Comparison of ENCODE assay signal across 28 mouse cellular contexts in genomic region chr19:28927396-28927795, GRCm38 (mm10). TPM values are rescaled to one million over a fixed set of nuclear protein-coding genes. Genes with fewer than 3 reads are reported as not detected.
DNase-seq lines count a peak whose midpoint lies in the region; ATAC-seq lines count a peak whose summit lies in the region.
"Had no signal": no experiment of that assay in that cellular context is flagged by ENCODE, and none has a peak within 500 bp of the region (broad histone marks: within the 10 kb centered on the region; RNA-seq: fewer than 3 reads in every experiment).

No protein-coding gene starts in this region.

- no peaks in the 10 kb centered on the region for H3K9me3 ChIP-seq in heart, embryonic 12.5 days (replicated peaks)
- H3K9me3 ChIP-seq: embryonic facial prominence, embryonic 13.5 days; forebrain, embryonic 10.5 days; midbrain, embryonic 10.5 days; midbrain, embryonic 15.5 days; neural tube, embryonic 15.5 days had no signal

- H3K4me2 ChIP-seq in heart, embryonic 12.5 days, result no peak overlapping the region
- H3K4me2 ChIP-seq: embryonic facial prominence, embryonic 13.5 days; hindbrain, embryonic 14.5 days; midbrain, embryonic 15.5 days; neural tube, embryonic 15.5 days had no signal

- WGBS in heart, embryonic 12.5 days, result 6% methylated on average over 4 of the region's 4 CpGs

- H3K9ac ChIP-seq in heart, embryonic 12.5 days, result no peak overlapping the region
- H3K9ac ChIP-seq: embryonic facial prominence, embryonic 13.5 days; forebrain, postnatal 0 days; hindbrain, embryonic 14.5 days; midbrain, embryonic 15.5 days; neural tube, embryonic 15.5 days had no signal

- no peaks in the 10 kb centered on the region for H3K36me3 ChIP-seq in heart, embryonic 12.5 days
- H3K36me3 ChIP-seq: embryonic facial prominence, embryonic 13.5 days; forebrain, embryonic 10.5 days; midbrain, embryonic 10.5 days; midbrain, embryonic 15.5 days; neural tube, embryonic 15.5 days had no signal

- no peak for ATAC-seq in CD4-positive, CD25-positive, alpha-beta regulatory T cell, adult 4 months
- ATAC-seq in heart, embryonic 12.5 days (ENCODE audit: insufficient number of reproducible peaks, low FRiP score), result no peak
- ATAC-seq: forebrain, postnatal 0 days; lung, postnatal 0 days; midbrain, embryonic 15.5 days had no signal

- 0 out of 2 replicates have a peak overlapping the region, but pooled peaks have one; percentile 3 for H3K27ac ChIP-seq in heart, embryonic 12.5 days (ENCODE audit: poor library complexity, severe bottlenecking)
- H3K27ac ChIP-seq: embryonic facial prominence, embryonic 13.5 days; forebrain, embryonic 10.5 days; hindbrain, embryonic 14.5 days; macrophage; midbrain, embryonic 10.5 days; midbrain, embryonic 15.5 days; neural tube, embryonic 15.5 days had no signal

- H3K4me1 ChIP-seq in heart, embryonic 12.5 days (replicated peaks), result peaks cover 14% of the 10 kb centered on the region
- H3K4me1 ChIP-seq: embryonic facial prominence, embryonic 13.5 days; forebrain, embryonic 10.5 days; midbrain, embryonic 10.5 days; midbrain, embryonic 15.5 days; neural tube, embryonic 15.5 days had no signal

- DNase-seq in CD4-positive, CD25-positive, alpha-beta regulatory T cell, adult 2 months (ENCODE audit: low read depth, low spot score), result peak; percentile 15
- no peak for DNase-seq in heart, postnatal 10 days
- DNase-seq in layer of hippocampus, adult 9-11 months, result peak; percentile 16
- DNase-seq in layer of hippocampus, postnatal 10 days (ENCODE audit: low spot score in 2 of 2), result no peak
- DNase-seq in right cerebral cortex, adult 2 months (ENCODE audit: low spot score in 2 of 2), result peak; percentile 34 to 45
- DNase-seq in right cerebral cortex, postnatal 4 days, result no peak
- DNase-seq: adrenal gland, postnatal 14 days; cerebellum, adult 11-12 months; cerebellum, adult 9-11 months; forebrain, postnatal 0 days; gastrocnemius, postnatal 14 days; kidney, adult 9 months; kidney, postnatal 10 days; lung, adult 18-20 months; retina, postnatal 1 day; thymus, postnatal 4 days had no signal

- intact Hi-C loops in heart, postnatal 10 days (cut with DNase I), result no loop called here

- H3K27me3 ChIP-seq in heart, embryonic 12.5 days (replicated peaks), result no peaks in the 10 kb centered on the region
- H3K27me3 ChIP-seq: embryonic facial prominence, embryonic 13.5 days; midbrain, embryonic 15.5 days; neural tube, embryonic 15.5 days had no signal

- no peak overlapping the region for H3K4me3 ChIP-seq in heart, embryonic 12.5 days
- H3K4me3 ChIP-seq: embryonic facial prominence, embryonic 13.5 days; forebrain, embryonic 10.5 days; midbrain, embryonic 10.5 days; midbrain, embryonic 15.5 days; neural tube, embryonic 15.5 days had no signal

RNA-seq across cellular contexts. Expression of gene Plpp6, which starts 36.4 kb away (rescaled TPM):
- polyA plus RNA-seq in CD4-positive, CD25-positive, alpha-beta regulatory T cell, adult 4 months (2017; shearing (Covaris generic)), result 1 to 10 TPM; 1.3 TPM
- 8.9 and 9.3 TPM in 2 replicates for polyA plus RNA-seq in heart, embryonic 12.5 days (2016; fragmentation: Nextera tagmentation; extraction: Ambion mirVana)
- total RNA-seq in heart, postnatal 10 days (2021), result 1 to 10 TPM; 7.7 to 8.1 TPM
- total RNA-seq in layer of hippocampus, postnatal 10 days (2021), result 10 to 100 TPM; 31.0 to 36.5 TPM

RNA-seq across cellular contexts. Expression of gene 4430402I18Rik, which starts 40.2 kb away (rescaled TPM):
- 1 to 10 TPM in 1 of 2 experiments, not detected in 1; 1.6 TPM for polyA plus RNA-seq in CD4-positive, CD25-positive, alpha-beta regulatory T cell, adult 4 months (2017; shearing (Covaris generic))
- polyA plus RNA-seq in heart, embryonic 12.5 days (2016; fragmentation: Nextera tagmentation; extraction: Ambion mirVana), result 6.0 and 6.6 TPM in 2 replicates
- total RNA-seq in heart, postnatal 10 days (2021), result 10 to 100 TPM; 15.7 to 16.5 TPM
- total RNA-seq in layer of hippocampus, postnatal 10 days (2021), result 1 to 10 TPM; 4.2 to 9.8 TPM
- total RNA-seq: common myeloid progenitor, adult 5-6 weeks; hematopoietic stem cell, adult 5-6 weeks had no signal

Comparison
In these comparisons a context has a peak if more than half of its experiments do, and no peak if none do; other contexts are left out.
1. DNase-seq: peak in CD4-positive, CD25-positive, alpha-beta regulatory T cell, adult 2 months (single experiment), layer of hippocampus, adult 9-11 months (single experiment) and right cerebral cortex, adult 2 months (2 of 2); none in heart, postnatal 10 days (0 of 2), layer of hippocampus, postnatal 10 days (0 of 2) and right cerebral cortex, postnatal 4 days (single experiment).